Mouse (Mus musculus) adrenal gland (tissue): ENCODE measurements around the gene Trim17.

Experiments
- intact Hi-C: fragments of 180-260 bp; cut with DNase I; formaldehyde crosslinking; loops from one replicate; pipeline ENCODE4 v1.15.1; 2025
- microRNA-seq, 2 experiments: library from miRNA; unstranded; fragments of <30 nt; microRNA quantifications; one replicate each; pipeline ENCODE4; 2019

Trim17 gene

GRCm38 (mm10) chr11:58990794-58991193, 36.3 kb downstream of the Trim17 start:
- intact Hi-C loops: no loop called here

GRCm38 (mm10) chr11:58991911-58992310, 37.4 kb downstream of the Trim17 start:
- intact Hi-C loops: no loop called here

GRCm38 (mm10) chr11:58993091-58993670, 38.7 kb downstream of the Trim17 start:
- intact Hi-C loops: no loop called here

- intact Hi-C loops: no loop called here
These were observed 39.9 kb downstream of the Trim17 start for GRCm38 (mm10) chr11:58994337-58994826.

GRCm38 (mm10) chr11:58995061-58995806, 40.7 kb downstream of the Trim17 start:
- intact Hi-C loops: no loop called here

- intact Hi-C loops: no loop called here
These were observed 41.4 kb downstream of the Trim17 start for GRCm38 (mm10) chr11:58995807-58996370.

GRCm38 (mm10) chr11:58997541-58997940, 43.1 kb downstream of the Trim17 start:
- intact Hi-C loops: no loop called here

GRCm38 (mm10) chr11:58999158-58999557, 44.7 kb downstream of the Trim17 start:
- intact Hi-C loops: no loop called here

- intact Hi-C loops: no loop called here
These were observed 45.3 kb downstream of the Trim17 start for GRCm38 (mm10) chr11:58999830-59000229.

GRCm38 (mm10) chr11:59000635-59001034, 46.1 kb downstream of the Trim17 start:
- intact Hi-C loops: no loop called here

- intact Hi-C loops: no loop called here
These were observed 48.0 kb downstream of the Trim17 start for GRCm38 (mm10) chr11:59002327-59003079.

GRCm38 (mm10) chr11:59015052-59015451, 60.6 kb downstream of the Trim17 start:
- intact Hi-C loops: no loop called here

Small RNAs within 50 kb of the gene (microRNA-seq; reads per million reads assigned to microRNA genes)
- gene Gm44313: 0 reads per million in 2 experiments
